Mouse (Mus musculus): ENCODE results near the gene Ust. TPM values are rescaled to one million over a fixed set of nuclear protein-coding genes. Genes with fewer than 3 reads are reported as not detected.

Ust gene
- polyA plus RNA-seq, 1 experiment from 2014 or later: 2.0 TPM

DNA sequence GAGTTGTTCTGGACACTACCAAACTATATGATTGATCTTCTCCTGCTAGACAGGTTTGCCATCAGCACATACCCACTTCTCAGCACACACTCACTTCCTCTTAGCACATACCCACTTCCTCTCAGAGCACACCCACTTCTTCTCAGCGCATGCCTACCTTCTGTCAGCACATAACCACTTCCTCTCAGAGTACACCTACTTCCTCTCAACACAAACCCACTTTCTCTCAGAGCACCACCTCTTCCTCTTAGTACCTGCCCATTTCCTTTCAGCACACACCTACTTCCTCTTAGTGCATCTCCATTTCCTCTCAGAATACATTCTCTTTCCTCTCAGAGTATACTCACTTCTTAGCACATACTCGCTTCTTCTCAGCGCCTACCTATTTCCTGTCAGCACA lies 16.8 kb upstream of the Ust start:
- ATAC-seq: no peak
- no peak overlapping the region for H3K4me2 ChIP-seq (replicated peaks; ENCODE audit: low read depth)
- no peaks in the 10 kb centered on the region for H3K9me3 ChIP-seq (ENCODE audit: control insufficient read depth)
- H3K4me1 ChIP-seq (replicated peaks; ENCODE audit: control insufficient read depth, insufficient read depth, low read length): no peaks in the 10 kb centered on the region
- no peaks in the 10 kb centered on the region for H3K36me3 ChIP-seq (ENCODE audit: control insufficient read depth, insufficient read depth)
- no peak overlapping the region for H3K9ac ChIP-seq (ENCODE audit: low read depth, low read length)
- no peak for TF ChIP-seq CTCF (IDR thresholded peaks at IDR 0.05; ENCODE audit: low read depth)
- no peak overlapping the region for H3K27ac ChIP-seq (ENCODE audit: low read depth, low read length)
- H3K4me3 ChIP-seq (ENCODE audit: low read depth, low read length): no peak overlapping the region
- 81% methylated on average over 3 of the region's 3 CpGs for WGBS
- H3K27me3 ChIP-seq (replicated peaks; ENCODE audit: control insufficient read depth, insufficient read depth, low read length): no peaks in the 10 kb centered on the region

DNA sequence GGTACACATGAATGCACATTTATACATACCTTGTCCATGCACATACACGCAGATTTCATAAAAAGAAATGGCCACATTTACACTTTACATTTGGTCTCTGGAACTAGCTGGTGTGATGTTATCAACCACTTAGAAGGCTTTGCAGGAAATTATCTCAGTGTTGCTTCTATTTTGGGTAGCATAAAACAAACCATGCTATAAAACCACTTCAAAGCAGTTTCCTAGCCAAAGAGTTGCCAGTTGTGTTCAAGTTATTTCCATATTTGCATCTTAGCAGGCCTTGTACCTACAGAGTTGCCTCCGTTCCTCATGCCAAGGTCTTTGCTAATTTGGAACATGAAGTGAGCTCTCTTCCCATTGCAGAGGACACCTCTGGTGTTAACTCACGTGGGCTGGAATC lies 13.0 kb upstream of the Ust start:
- TF ChIP-seq CTCF (IDR thresholded peaks at IDR 0.05; ENCODE audit: low read depth): no peak
- 81% methylated on average over 3 of the region's 3 CpGs for WGBS
- no peak for ATAC-seq
- H3K4me2 ChIP-seq (replicated peaks; ENCODE audit: low read depth): no peak overlapping the region
- H3K4me1 ChIP-seq (replicated peaks; ENCODE audit: control insufficient read depth, insufficient read depth, low read length): no peaks in the 10 kb centered on the region
- no peak overlapping the region for H3K4me3 ChIP-seq (ENCODE audit: low read depth, low read length)
- no peaks in the 10 kb centered on the region for H3K27me3 ChIP-seq (replicated peaks; ENCODE audit: control insufficient read depth, insufficient read depth, low read length)
- H3K27ac ChIP-seq (ENCODE audit: low read depth, low read length): no peak overlapping the region
- no peaks in the 10 kb centered on the region for H3K36me3 ChIP-seq (ENCODE audit: control insufficient read depth, insufficient read depth)
- no peaks in the 10 kb centered on the region for H3K9me3 ChIP-seq (ENCODE audit: control insufficient read depth)
- H3K9ac ChIP-seq (ENCODE audit: low read depth, low read length): no peak overlapping the region

DNA sequence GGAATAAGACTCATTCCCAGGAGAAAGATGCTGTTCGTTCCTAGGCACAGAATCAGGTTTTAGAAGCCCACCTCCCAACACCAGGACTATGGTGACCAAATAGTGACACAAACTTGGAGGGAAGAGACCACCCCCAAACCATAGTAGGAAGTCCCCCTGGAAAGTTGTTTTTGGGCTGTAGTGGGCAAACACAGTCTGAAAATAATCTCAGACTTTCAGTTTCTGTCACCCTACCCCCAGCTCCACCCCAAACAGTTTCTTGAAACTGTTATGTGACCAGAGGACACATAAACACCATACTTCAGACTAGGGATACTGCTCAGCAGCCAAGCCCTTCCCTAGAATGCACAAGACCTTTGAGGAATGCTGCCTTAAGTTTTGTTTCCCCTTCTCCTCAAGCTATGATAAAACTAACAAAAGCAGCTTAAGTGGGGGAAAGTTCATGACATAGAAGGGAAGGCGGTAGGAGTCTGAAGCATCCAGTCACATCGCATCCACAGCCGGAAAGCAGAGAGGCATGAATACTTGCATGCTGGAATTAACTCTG lies 12.0 kb upstream of the Ust start:
- ATAC-seq: no peak
- Histone ChIP-seq H3K27me3 (replicated peaks; ENCODE audit: control insufficient read depth, insufficient read depth, low read length) (no peaks in the 10 kb centered on the region), H3K4me2 (replicated peaks; ENCODE audit: low read depth) (no peak overlapping the region), H3K4me1 (replicated peaks; ENCODE audit: control insufficient read depth, insufficient read depth, low read length) (no peaks in the 10 kb centered on the region), H3K9me3 (ENCODE audit: control insufficient read depth) (no peaks in the 10 kb centered on the region), H3K36me3 (ENCODE audit: control insufficient read depth, insufficient read depth) (no peaks in the 10 kb centered on the region), H3K9ac (ENCODE audit: low read depth, low read length) (no peak overlapping the region), H3K27ac (ENCODE audit: low read depth, low read length) (no peak overlapping the region), H3K4me3 (ENCODE audit: low read depth, low read length) (no peak overlapping the region)
- TF ChIP-seq CTCF (IDR thresholded peaks at IDR 0.05; ENCODE audit: low read depth): no peak
- WGBS: 69% methylated on average over 4 of the region's 4 CpGs

DNA sequence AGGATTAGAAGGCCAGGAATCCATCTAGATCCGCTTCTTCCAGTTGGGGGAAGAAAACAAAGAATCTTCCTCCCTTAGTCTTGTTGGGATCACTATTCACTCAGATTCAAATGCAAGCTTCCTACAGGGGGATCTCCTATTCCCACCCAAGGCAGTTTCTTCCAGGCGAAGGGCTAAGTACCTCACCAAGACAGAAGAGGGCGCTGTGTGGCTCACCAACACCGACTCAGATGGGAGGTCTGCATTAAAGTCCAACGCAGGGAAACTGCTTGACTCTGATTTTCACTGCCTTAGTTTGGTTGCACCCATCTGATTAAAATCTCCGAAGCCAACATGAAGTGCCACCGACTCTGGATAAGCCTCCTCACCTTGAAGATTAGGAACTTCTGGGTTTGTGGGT lies 10.5 kb upstream of the Ust start:
- Histone ChIP-seq H3K4me1 (replicated peaks; ENCODE audit: control insufficient read depth, insufficient read depth, low read length) (no peaks in the 10 kb centered on the region), H3K27ac (ENCODE audit: low read depth, low read length) (no peak overlapping the region), H3K9ac (ENCODE audit: low read depth, low read length) (no peak overlapping the region), H3K27me3 (replicated peaks; ENCODE audit: control insufficient read depth, insufficient read depth, low read length) (no peaks in the 10 kb centered on the region), H3K4me2 (replicated peaks; ENCODE audit: low read depth) (no peak overlapping the region), H3K36me3 (ENCODE audit: control insufficient read depth, insufficient read depth) (no peaks in the 10 kb centered on the region), H3K4me3 (ENCODE audit: low read depth, low read length) (no peak overlapping the region), H3K9me3 (ENCODE audit: control insufficient read depth) (no peaks in the 10 kb centered on the region)
- ATAC-seq: no peak
- WGBS: 31% methylated on average over 7 of the region's 7 CpGs
- TF ChIP-seq CTCF (IDR thresholded peaks at IDR 0.05; ENCODE audit: low read depth): peak; percentile 65

DNA sequence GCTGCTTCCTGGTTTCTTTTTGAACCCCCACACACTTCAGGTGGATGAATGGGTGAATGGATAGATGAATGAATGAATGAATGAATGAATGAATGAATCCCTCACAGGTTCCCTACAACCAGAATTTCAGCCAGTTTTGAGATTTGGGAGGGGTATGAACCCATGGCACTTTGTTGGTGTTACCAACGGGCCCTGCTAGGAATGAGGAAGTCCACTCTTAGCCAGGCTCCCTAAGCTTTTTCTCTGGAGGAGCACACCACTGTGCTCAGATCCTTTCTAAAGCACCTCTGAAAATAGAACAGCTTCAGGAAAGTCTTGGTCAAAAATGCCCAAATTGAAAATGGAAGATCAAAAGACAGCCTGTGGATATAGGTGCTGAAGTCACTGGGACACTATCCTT lies 6.7 kb upstream of the Ust start:
- no peak overlapping the region for H3K27ac ChIP-seq (ENCODE audit: low read depth, low read length)
- WGBS: 81% methylated on average over 1 of the region's 1 CpGs
- no peak overlapping the region for H3K4me3 ChIP-seq (ENCODE audit: low read depth, low read length)

DNA sequence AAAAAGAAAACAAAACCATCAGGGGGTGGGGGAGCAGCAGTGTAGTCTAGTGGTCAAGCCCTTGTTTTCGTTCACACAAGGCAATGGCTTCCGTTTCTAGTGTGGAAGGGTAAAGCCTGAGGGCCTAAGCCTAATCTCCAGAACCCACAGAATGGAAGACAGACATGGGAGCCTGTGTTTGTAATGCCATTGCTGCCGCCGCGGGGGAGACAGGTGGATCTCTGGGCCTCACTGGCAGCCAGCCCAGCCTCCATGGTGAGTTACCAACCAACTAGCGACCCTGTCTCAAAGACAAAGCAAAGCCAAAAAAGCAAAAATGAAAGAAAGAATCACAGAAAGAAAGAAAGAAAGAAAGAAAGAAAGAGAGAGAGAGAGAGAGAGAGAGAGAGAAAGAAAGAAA lies 2.9 kb upstream of the Ust start:
- H3K4me2 ChIP-seq (replicated peaks; ENCODE audit: low read depth): no peak overlapping the region
- peaks cover 12% of the 10 kb centered on the region for H3K27me3 ChIP-seq (replicated peaks; ENCODE audit: control insufficient read depth, insufficient read depth, low read length)
- 75% methylated on average over 6 of the region's 6 CpGs for WGBS
- no peak for TF ChIP-seq CTCF (IDR thresholded peaks at IDR 0.05; ENCODE audit: low read depth)
- H3K9ac ChIP-seq (ENCODE audit: low read depth, low read length): no peak overlapping the region
- H3K4me3 ChIP-seq (ENCODE audit: low read depth, low read length): no peak overlapping the region
- H3K9me3 ChIP-seq (ENCODE audit: control insufficient read depth): no peaks in the 10 kb centered on the region
- H3K36me3 ChIP-seq (ENCODE audit: control insufficient read depth, insufficient read depth): no peaks in the 10 kb centered on the region
- no peak for ATAC-seq
- H3K4me1 ChIP-seq (replicated peaks; ENCODE audit: control insufficient read depth, insufficient read depth, low read length): no peaks in the 10 kb centered on the region
- H3K27ac ChIP-seq (ENCODE audit: low read depth, low read length): no peak overlapping the region

More for the DNA sequence above, 6.7 kb upstream of the Ust start:
- H3K27me3 ChIP-seq (replicated peaks; ENCODE audit: control insufficient read depth, insufficient read depth, low read length): no peaks in the 10 kb centered on the region
- TF ChIP-seq CTCF (IDR thresholded peaks at IDR 0.05; ENCODE audit: low read depth): no peak
- no peaks in the 10 kb centered on the region for H3K36me3 ChIP-seq (ENCODE audit: control insufficient read depth, insufficient read depth)
- ATAC-seq: no peak
- no peaks in the 10 kb centered on the region for H3K4me1 ChIP-seq (replicated peaks; ENCODE audit: control insufficient read depth, insufficient read depth, low read length)
- H3K4me2 ChIP-seq (replicated peaks; ENCODE audit: low read depth): no peak overlapping the region
- H3K9me3 ChIP-seq (ENCODE audit: control insufficient read depth): no peaks in the 10 kb centered on the region
- no peak overlapping the region for H3K9ac ChIP-seq (ENCODE audit: low read depth, low read length)

All from intestine, postnatal 0 days (tissue).